Comparison of ENCODE assay signal across 8 mouse cellular contexts in genomic region chr4:136163448-136163847, GRCm38 (mm10). TPM values are rescaled to one million over a fixed set of nuclear protein-coding genes. Genes with fewer than 3 reads are reported as not detected.
DNase-seq lines count a peak whose midpoint lies in the region; ATAC-seq and TF ChIP-seq lines count a peak whose summit lies in the region.

No protein-coding gene starts in this region.

- peak; percentile 75 for ATAC-seq in CD4-positive, CD25-positive, alpha-beta regulatory T cell, adult 4 months
- peak; percentile 72 for ATAC-seq in forebrain, embryonic 14.5 days
- peak; percentile 73 for ATAC-seq in liver, postnatal 0 days
- peak; percentile 65; the same call in 1 of the 2 replicates for ATAC-seq in neural tube, embryonic 14.5 days (ENCODE audit: low read depth)

- peak; percentile 100 for TF ChIP-seq CTCF in liver, postnatal 0 days (IDR thresholded peaks at IDR 0.05; ENCODE audit: low read depth)
- peak; percentile 98 for TF ChIP-seq CTCF in testis, adult 2 months (IDR thresholded peaks at IDR 0.05; ENCODE audit: control insufficient read depth, insufficient read depth, insufficient replicate concordance, low read depth, low read length)

- no peak overlapping the region for H3K9ac ChIP-seq in forebrain, embryonic 14.5 days (ENCODE audit: low read length)
- no peak overlapping the region for H3K9ac ChIP-seq in liver, postnatal 0 days (replicated peaks)
- no peak overlapping the region for H3K9ac ChIP-seq in neural tube, embryonic 14.5 days (replicated peaks; ENCODE audit: low read depth, low read length)

- intact Hi-C loops in heart, postnatal 10 days (cut with DNase I), result loop anchor here (1.0 to 5.0 kb wide), 2 partner anchors 37 to 201 kb away; partner anchors contain the start of gene Gale

- H3K4me3 ChIP-seq in forebrain, embryonic 14.5 days (ENCODE audit: low read depth, low read length), result no peak overlapping the region
- no peak overlapping the region for H3K4me3 ChIP-seq in liver, postnatal 0 days (ENCODE audit: low read depth, low read length)
- H3K4me3 ChIP-seq in neural tube, embryonic 14.5 days (ENCODE audit: low read depth, low read length), result no peak overlapping the region
- H3K4me3 ChIP-seq in testis, adult 2 months (ENCODE audit: control insufficient read depth, low read depth, low read length), result no peak overlapping the region; the same call in 1 of the 2 replicates

- no peak overlapping the region for H3K4me2 ChIP-seq in forebrain, embryonic 14.5 days (ENCODE audit: low read length)
- H3K4me2 ChIP-seq in liver, postnatal 0 days (ENCODE audit: low read depth, low read length), result no peak overlapping the region
- H3K4me2 ChIP-seq in neural tube, embryonic 14.5 days (ENCODE audit: low read depth, low read length), result no peak overlapping the region

- 1% methylated on average over 11 of the region's 11 CpGs for WGBS in forebrain, embryonic 14.5 days
- 4% methylated on average over 11 of the region's 11 CpGs for WGBS in liver, postnatal 0 days (ENCODE audit: insufficient replicate concordance)
- WGBS in neural tube, embryonic 14.5 days, result 3% methylated on average over 11 of the region's 11 CpGs

- no peak for TF ChIP-seq EP300 in liver, postnatal 0 days (IDR thresholded peaks at IDR 0.05; ENCODE audit: low read depth)

- no peaks in the 10 kb centered on the region for H3K9me3 ChIP-seq in forebrain, embryonic 14.5 days (replicated peaks; ENCODE audit: control insufficient read depth, low read length)
- no peaks in the 10 kb centered on the region for H3K9me3 ChIP-seq in liver, postnatal 0 days (ENCODE audit: low read length)
- H3K9me3 ChIP-seq in neural tube, embryonic 14.5 days (ENCODE audit: control insufficient read depth, low read length), result no peaks in the 10 kb centered on the region

- H3K27me3 ChIP-seq in forebrain, embryonic 14.5 days (replicated peaks; ENCODE audit: control insufficient read depth, insufficient read depth, low read length), result no peaks in the 10 kb centered on the region
- H3K27me3 ChIP-seq in liver, postnatal 0 days (ENCODE audit: insufficient read depth, low read length), result no peaks in the 10 kb centered on the region
- H3K27me3 ChIP-seq in neural tube, embryonic 14.5 days (ENCODE audit: control insufficient read depth, insufficient read depth, low read length), result no peaks in the 10 kb centered on the region
- no peaks in the 10 kb centered on the region for H3K27me3 ChIP-seq in testis, adult 2 months (ENCODE audit: control insufficient read depth, insufficient read depth, low read length)

- peak; percentile 70 for DNase-seq in c-Kit-positive CD71-negative TER-119-negative erythroid progenitor cells, embryonic 14.5 days (ENCODE audit: low read depth)
- peak; percentile 85 for DNase-seq in forebrain, embryonic 14.5 days (ENCODE audit: low spot score)
- peak; percentile 89 to 95 for DNase-seq in heart, postnatal 10 days
- DNase-seq in kidney, postnatal 4 days, result peak; percentile 95
- peak; percentile 92 for DNase-seq in liver, postnatal 0 days

- H3K36me3 ChIP-seq in forebrain, embryonic 14.5 days (ENCODE audit: control insufficient read depth, insufficient read depth, low read length), result no peaks in the 10 kb centered on the region
- no peaks in the 10 kb centered on the region for H3K36me3 ChIP-seq in liver, postnatal 0 days (replicated peaks; ENCODE audit: insufficient read depth, low read length)
- no peaks in the 10 kb centered on the region for H3K36me3 ChIP-seq in neural tube, embryonic 14.5 days (ENCODE audit: control insufficient read depth, insufficient read depth, low read length)
- H3K36me3 ChIP-seq in testis, adult 2 months (ENCODE audit: control insufficient read depth, insufficient read depth, low read length), result no peaks in the 10 kb centered on the region

- no peaks in the 10 kb centered on the region; the same call in 1 of the 2 replicates for H3K4me1 ChIP-seq in forebrain, embryonic 14.5 days (ENCODE audit: control insufficient read depth, insufficient read depth, low read length)
- H3K4me1 ChIP-seq in liver, postnatal 0 days (ENCODE audit: insufficient read depth), result no peaks in the 10 kb centered on the region
- H3K4me1 ChIP-seq in neural tube, embryonic 14.5 days (ENCODE audit: control insufficient read depth, insufficient read depth, low read length), result peaks cover 5% of the 10 kb centered on the region; the same call in 1 of the 2 replicates
- H3K4me1 ChIP-seq in testis, adult 2 months (ENCODE audit: control insufficient read depth, insufficient read depth, low read length), result peaks cover 13% of the 10 kb centered on the region

- no peak overlapping the region for H3K27ac ChIP-seq in forebrain, embryonic 14.5 days (ENCODE audit: low read depth, low read length)
- no peak overlapping the region for H3K27ac ChIP-seq in liver, postnatal 0 days (ENCODE audit: low read depth)
- no peak overlapping the region for H3K27ac ChIP-seq in neural tube, embryonic 14.5 days (ENCODE audit: low read depth, low read length)
- H3K27ac ChIP-seq in testis, adult 2 months (ENCODE audit: control insufficient read depth, insufficient read depth, low read depth, low read length), result no peak overlapping the region

- TF ChIP-seq POLR2A in testis, adult 2 months (IDR thresholded peaks at IDR 0.05; ENCODE audit: control insufficient read depth, low read depth, low read length), result no peak

RNA-seq across cellular contexts. Expression of gene E2f2, which starts 8.7 kb away (rescaled TPM):
- 10 to 100 TPM; 14.5 to 29.6 TPM for polyA plus RNA-seq in CD4-positive, CD25-positive, alpha-beta regulatory T cell, adult 4 months (2017; shearing (Covaris generic))
- polyA plus RNA-seq in forebrain, embryonic 14.5 days (2014; fragmentation: Nextera tagmentation; extraction: Ambion mirVana), result 4.5 and 5.5 TPM in 2 replicates
- 1 to 10 TPM; 4.3 to 6.8 TPM for total RNA-seq in heart, postnatal 10 days (2021)
- polyA plus RNA-seq in liver, postnatal 0 days (2015; fragmentation: Nextera tagmentation; extraction: Ambion mirVana), result 48.6 and 50.2 TPM in 2 replicates
- 0.76 and 1.4 TPM in 2 replicates for polyA plus RNA-seq in neural tube, embryonic 14.5 days (2014; fragmentation: Nextera tagmentation; extraction: Ambion mirVana)
- polyA plus RNA-seq in testis, adult 2 months (2012; rRNA removed), result 0.58 and 1.0 TPM in 2 replicates

RNA-seq across cellular contexts. Expression of gene Id3, which starts 20.2 kb away (rescaled TPM):
- polyA plus RNA-seq in CD4-positive, CD25-positive, alpha-beta regulatory T cell, adult 4 months (2017; shearing (Covaris generic)), result 100 to 1,000 TPM; 388 to 433 TPM
- polyA plus RNA-seq in forebrain, embryonic 14.5 days (2014; fragmentation: Nextera tagmentation; extraction: Ambion mirVana), result 117 and 118 TPM in 2 replicates
- 100 to 1,000 TPM; 104 TPM for total RNA-seq in heart, postnatal 10 days (2021)
- polyA plus RNA-seq in liver, postnatal 0 days (2015; fragmentation: Nextera tagmentation; extraction: Ambion mirVana), result 77.3 and 79.1 TPM in 2 replicates
- polyA plus RNA-seq in neural tube, embryonic 14.5 days (2014; fragmentation: Nextera tagmentation; extraction: Ambion mirVana), result 156 and 196 TPM in 2 replicates
- polyA plus RNA-seq in testis, adult 2 months (2012; rRNA removed), result 8.0 and 16.8 TPM in 2 replicates

RNA-seq across cellular contexts. Expression of gene Asap3, which starts 42.7 kb away (rescaled TPM):
- polyA plus RNA-seq in CD4-positive, CD25-positive, alpha-beta regulatory T cell, adult 4 months (2017; shearing (Covaris generic)), result not detected
- polyA plus RNA-seq in forebrain, embryonic 14.5 days (2014; fragmentation: Nextera tagmentation; extraction: Ambion mirVana), result 1.6 and 2.4 TPM in 2 replicates
- 10 to 100 TPM in 1 of 2 experiments, 1 to 10 TPM in 1; 5.7 to 10.8 TPM for total RNA-seq in heart, postnatal 10 days (2021)
- polyA plus RNA-seq in liver, postnatal 0 days (2015; fragmentation: Nextera tagmentation; extraction: Ambion mirVana), result 4.5 and 4.8 TPM in 2 replicates
- 2.4 and 4.8 TPM in 2 replicates for polyA plus RNA-seq in neural tube, embryonic 14.5 days (2014; fragmentation: Nextera tagmentation; extraction: Ambion mirVana)
- polyA plus RNA-seq in testis, adult 2 months (2012; rRNA removed), result 4.1 and 6.7 TPM in 2 replicates
